Mouse (Mus musculus): ENCODE data around the gene Grik4.

Grik4 gene

DNA sequence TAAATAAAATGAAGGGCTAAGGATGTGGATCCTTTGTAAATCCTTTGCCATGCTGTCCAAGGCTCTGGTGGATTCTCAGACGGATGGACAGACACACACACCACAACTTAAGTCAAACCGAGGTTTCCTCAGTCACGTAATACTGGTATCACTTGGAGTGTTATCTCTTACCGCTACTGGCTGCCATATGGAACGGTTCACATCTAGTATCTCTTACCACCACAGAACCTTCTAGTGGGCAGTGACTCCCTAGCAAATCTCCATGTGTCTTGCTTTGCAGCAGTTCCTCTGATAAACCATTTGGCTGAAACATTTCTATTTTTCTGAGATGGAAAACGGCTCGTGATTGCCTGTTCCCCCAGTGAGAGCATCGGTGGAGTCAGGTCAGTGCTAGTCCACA, 470.0 kb downstream of the Grik4 start:
- DNase-seq: no peak

DNA sequence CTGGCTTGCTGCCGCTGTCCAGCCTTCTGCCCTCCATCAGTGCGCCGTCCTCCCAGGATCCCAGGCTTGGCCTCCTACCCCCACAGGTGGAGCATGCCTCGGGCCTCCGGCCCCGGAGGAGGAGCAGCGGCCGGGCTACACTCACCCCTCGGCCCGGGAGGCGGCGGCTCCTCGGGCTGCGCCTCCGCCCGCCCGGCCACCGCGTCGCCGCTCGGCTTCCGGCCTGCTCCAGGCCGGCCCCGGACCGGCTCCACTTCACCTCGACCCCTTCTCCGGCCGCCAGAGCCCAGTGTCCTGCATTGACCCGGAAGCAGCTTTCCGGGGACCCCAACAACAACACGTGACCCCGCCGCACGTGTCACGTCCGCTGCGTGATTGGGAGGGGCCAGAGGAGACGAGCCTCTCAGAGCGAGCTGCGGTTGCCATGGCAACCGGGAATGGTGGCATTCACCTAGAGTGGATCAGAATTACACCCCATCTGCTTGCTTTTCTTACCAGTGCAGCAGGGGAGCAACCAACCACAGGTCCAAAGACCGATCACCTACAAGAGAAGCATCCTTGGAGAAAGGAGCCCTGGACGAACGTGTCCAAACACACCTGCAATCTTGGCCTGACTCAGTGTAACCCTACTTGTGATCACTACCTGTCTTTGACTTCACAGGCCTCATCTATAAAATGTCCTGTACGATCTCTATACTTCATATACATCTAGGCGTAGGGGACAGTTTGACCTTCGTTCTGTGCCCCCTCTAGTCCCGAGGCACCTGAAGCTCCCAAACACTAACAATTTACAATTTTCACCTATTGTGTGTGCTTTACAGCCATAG, 472.2 kb downstream of the Grik4 start:
- DNase-seq: peak; percentile 77 to 78

DNA sequence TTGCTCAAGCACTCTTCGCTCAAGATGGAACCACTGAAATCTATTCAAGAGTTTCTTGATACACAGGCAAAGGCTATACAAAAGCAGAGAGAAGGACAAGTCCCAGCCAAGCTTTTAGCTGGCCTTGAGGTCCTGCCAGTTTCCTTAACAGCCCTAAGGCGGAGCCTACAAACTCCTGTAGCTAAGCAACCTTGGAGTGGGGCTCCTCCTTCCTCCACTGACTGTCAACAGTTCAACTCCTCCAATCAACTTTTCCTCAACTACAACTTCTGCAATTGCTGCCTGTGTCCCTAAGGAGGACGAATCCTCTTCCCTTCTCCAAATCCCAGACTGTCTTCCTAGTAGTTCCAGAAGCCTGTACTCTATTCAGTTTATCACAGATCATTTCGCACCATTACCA, 473.1 kb downstream of the Grik4 start:
- DNase-seq: no peak

DNA sequence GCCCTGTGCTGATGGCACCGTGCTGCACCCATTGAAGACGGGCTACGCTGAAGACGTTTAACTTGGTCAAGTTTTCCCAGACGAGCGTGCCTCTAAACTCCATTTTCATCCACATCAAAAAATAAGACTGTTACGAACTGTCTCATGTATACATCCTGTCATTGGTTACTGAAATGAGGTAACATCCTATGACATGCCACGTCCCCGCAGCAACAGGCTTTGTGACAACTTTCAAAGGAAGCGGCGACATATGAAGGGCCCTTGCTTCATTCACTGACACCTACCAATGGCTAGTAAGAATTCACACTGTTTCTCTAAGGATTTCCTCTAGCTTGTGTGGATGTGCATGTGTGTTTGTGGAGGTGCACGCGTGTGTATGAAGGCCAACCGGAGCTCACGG, 475.0 kb downstream of the Grik4 start:
- no peak for DNase-seq

DNA sequence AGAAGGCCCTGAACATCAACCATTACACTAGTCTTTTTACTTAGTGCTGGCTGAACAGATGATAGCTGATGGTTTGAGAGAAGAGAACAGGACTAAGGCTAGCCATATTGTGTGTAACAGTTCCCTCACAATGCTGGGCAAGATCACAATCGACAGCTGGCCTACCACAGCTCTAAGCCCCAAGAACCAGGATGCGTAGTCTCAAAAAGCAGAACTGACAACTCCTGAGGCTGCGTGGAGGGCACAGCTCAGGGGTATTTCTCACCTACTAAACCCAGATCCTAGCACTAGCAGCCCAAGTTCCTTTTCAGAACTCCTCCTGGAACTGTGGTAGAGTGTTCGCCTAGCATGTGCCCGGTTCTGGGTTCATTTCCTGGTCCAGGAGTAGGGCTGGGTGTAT, 475.9 kb downstream of the Grik4 start:
- DNase-seq: no peak

All from spleen, adult 18-20 months (tissue).